Mouse (Mus musculus) Patski (cell line): ENCODE measurements around the gene Mta2. TPM values are rescaled to one million over a fixed set of nuclear protein-coding genes. Genes with fewer than 3 reads are reported as not detected.
"Not testable (repeated sequence)": the region's sequence is repeated elsewhere in the genome, so short reads cannot be mapped to it uniquely, and the experiment has no call there.

Experiments
- ATAC-seq: fragments of 100-300 bp; one replicate; pipeline ENCODE4 v1.8.0; 2021
- CTCF ChIA-PET: fragments of 350-600 bp; sonication (Branson Sonifier 250); formaldehyde crosslinking; loops from one replicate; lab custom pipeline; 2022; ENCODE audit warnings: inconsistent platforms; lab: Charles Lee
- POLR2A ChIA-PET: fragments of 350-600 bp; sonication (Branson Sonifier 250); formaldehyde crosslinking; loops from one replicate; lab custom pipeline; 2022; ENCODE audit warnings: antibody characterized with exemption, inconsistent platforms; lab: Charles Lee
- DNase-seq: peaks from one replicate; pipeline ENCODE4 v3.0.0-alpha.2; 2011; ENCODE audit warnings: low read depth, low spot score
- H3K27me3 ChIP-seq: fragments of 371-371 bp; one replicate; pipeline ENCODE4 v1.5.1; 2021
- CTCF ChIP-seq: fragments of 100-300 bp; IDR thresholded peaks from one replicate; pipeline ENCODE4 v1.5.1; 2021
- in situ Hi-C: fragments of 300-500 bp; cut with MboI; formaldehyde crosslinking; loops from 3 replicates; pipeline ENCODE4 v1.11.1; 2018; ENCODE audit warnings: low pct_unique_long_range_greater_than_20kb, mixed read lengths
- polyA plus RNA-seq: library from polyadenylated mRNA; unstranded; gene quantifications from one replicate; pipeline ENCODE4 v1.2.3, GENCODE M21; 2021

Gene Mta2
- polyA plus RNA-seq = 141 TPM

DNA sequence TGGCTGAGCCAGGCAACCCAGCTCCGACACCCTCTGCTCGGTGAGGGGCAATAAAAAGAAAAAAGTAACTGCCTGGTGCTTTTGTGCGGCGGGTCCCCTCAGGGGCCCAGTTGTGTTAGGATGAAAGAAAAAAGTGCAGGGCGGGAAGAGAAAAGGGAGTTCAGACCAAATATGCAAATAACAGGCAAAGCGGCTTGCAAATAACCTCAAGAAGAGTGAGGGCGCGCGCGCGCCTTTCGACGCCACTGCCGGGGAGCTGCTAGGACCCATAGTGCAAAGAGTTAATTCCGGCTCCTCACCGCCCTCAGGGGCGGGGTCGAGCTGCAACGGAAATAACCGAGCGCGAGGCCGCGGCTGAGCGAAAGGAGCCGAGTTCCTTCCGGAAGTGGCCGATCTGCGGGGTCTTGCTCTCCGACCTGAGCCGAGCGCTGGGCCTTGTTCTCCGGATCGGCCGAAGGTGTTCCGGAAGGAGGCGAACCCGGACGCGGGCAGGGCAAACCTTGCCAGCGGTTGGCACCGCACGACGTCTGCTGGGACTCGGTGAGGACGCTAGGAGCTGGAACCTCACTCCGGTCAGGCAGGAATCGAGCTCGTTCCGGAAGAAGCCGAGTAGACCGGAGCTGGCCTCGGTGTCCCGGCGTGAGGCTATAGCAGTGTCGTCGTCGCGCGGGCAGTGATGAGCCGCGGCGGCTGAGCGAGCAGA is at the start of gene Mta2:
Gene Mta2, plus strand, starts transcription at position 361 of the 703 bp plus-strand sequence.
- DNase-seq (peak; percentile 89), ATAC-seq (peak; percentile 90)
- in situ Hi-C loops = no loop called here
- ChIA-PET POLR2A (interaction anchor here (0.6 to 2.0 kb wide), 5 partner anchors 9 to 1157 kb away, joined by 3 to 16 read pairs (median 6); no protein-coding TSS in a partner anchor), CTCF (interaction anchor here (0.9 to 1.3 kb wide), 2 partner anchors 12 to 54 kb away, joined by 3 to 4 read pairs; partner anchors contain the start of gene Tut1)
- no peaks in the 10 kb centered on the region for H3K27me3 ChIP-seq
- TF ChIP-seq CTCF = no peak

- no peak for TF ChIP-seq CTCF
- no peaks in the 10 kb centered on the region for H3K27me3 ChIP-seq
Measured at GRCm38 (mm10) chr19:8892829-8893766, 48.6 kb upstream of the Mta2 start, which contains the start of gene Ints5. Ints5 (plus strand) TSS chr19:8893005.

DNA sequence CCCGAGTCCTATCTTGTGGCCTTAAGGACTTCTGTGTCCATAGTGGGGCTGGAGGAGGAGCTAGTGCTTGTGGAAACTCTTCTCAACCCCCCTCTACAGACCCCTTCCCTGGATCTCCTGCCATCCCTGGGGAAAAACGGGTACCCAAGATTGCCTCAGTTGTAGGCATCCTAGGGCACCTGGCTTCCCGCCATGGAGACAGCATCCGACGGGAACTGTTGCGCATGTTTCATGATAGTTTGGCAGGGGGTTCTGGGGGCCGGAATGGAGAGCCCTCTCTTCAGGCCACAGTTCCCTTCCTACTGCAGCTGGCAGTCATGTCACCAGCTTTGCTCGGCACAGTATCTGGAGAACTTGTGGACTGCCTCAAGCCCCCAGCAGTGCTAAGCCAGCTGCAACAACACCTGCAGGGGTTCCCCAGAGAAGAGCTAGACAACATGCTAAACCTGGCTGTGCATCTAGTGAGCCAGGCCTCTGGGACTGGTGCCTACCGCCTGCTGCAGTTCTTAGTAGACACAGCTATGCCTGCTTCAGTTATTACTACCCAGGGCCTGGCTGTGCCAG is 46.2 kb upstream of the Mta2 start:
- POLR2A ChIA-PET = interaction anchor here (0.5 kb wide), 1 partner anchor 124 kb away, joined by 3 read pairs; no protein-coding TSS in a partner anchor
- no peak for TF ChIP-seq CTCF
- in situ Hi-C loops = no loop called here
- ATAC-seq (no peak), DNase-seq (no peak)
- CTCF ChIA-PET = no interaction called here
- H3K27me3 ChIP-seq = no peaks in the 10 kb centered on the region

More at GRCm38 (mm10) chr19:8892829-8893766, 48.6 kb upstream of the Mta2 start, which contains the start of gene Ints5:
- ATAC-seq = peak; percentile 9
- in situ Hi-C loops = no loop called here
- CTCF ChIA-PET = interaction anchor here (1.0 to 1.1 kb wide), 3 partner anchors 12 to 48 kb away, joined by 3 to 4 read pairs (median 3); no protein-coding TSS in a partner anchor
- POLR2A ChIA-PET = interaction anchor here (0.6 to 2.0 kb wide), 4 partner anchors 8 to 52 kb away, joined by 3 to 6 read pairs (median 4); partner anchors contain the start of gene Uqcc3
- peak; percentile 49 for DNase-seq

GRCm38 (mm10) chr19:8896231-8896630 is 45.4 kb upstream of the Mta2 start:
- ATAC-seq, CTCF ChIA-PET, DNase-seq, in situ Hi-C loops, H3K27me3 ChIP-seq: not testable (repeated sequence)
- POLR2A ChIA-PET = interaction anchor here (0.5 kb wide), 1 partner anchor 125 kb away, joined by 3 read pairs; no protein-coding TSS in a partner anchor

- ATAC-seq = peak; percentile 2
- POLR2A ChIA-PET = interaction anchor here (0.6 to 1.0 kb wide), 2 partner anchors 12 to 71 kb away, joined by 3 read pairs; no protein-coding TSS in a partner anchor
- in situ Hi-C loops, H3K27me3 ChIP-seq, DNase-seq, CTCF ChIA-PET: not testable (repeated sequence)
Measured at GRCm38 (mm10) chr19:8897211-8897864, 44.3 kb upstream of the Mta2 start.

- in situ Hi-C loops = no loop called here
- ChIA-PET CTCF (no interaction called here), POLR2A (interaction anchor here (0.5 to 1.0 kb wide), 3 partner anchors 13 to 70 kb away, joined by 3 read pairs; no protein-coding TSS in a partner anchor)
- H3K27me3 ChIP-seq = no peaks in the 10 kb centered on the region
- DNase-seq (peak; percentile 68), ATAC-seq (peak; percentile 92)
- no peak for TF ChIP-seq CTCF
Measured at GRCm38 (mm10) chr19:8897865-8898495, 43.7 kb upstream of the Mta2 start, which contains the start of gene Ganab. Ganab (plus strand) TSS chr19:8898071.

DNA sequence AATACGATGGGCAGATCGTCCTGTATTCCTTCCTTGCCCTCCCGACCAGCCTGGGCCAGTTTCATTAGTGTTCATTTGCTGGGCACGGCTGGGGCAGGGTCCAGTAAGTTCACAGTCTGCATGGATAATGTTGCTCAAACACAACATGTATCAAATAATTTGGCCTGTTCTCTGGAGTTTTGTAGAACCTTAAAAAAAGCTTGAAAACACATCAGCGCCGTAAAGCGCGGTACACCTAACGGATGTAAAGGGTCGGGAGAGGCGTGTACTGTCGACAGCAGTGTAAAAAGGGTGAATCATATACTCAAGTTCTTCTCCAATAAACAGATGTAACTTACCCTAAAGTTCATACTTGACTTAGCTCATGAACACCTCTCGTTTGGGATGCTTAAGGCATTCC is 43.1 kb upstream of the Mta2 start:
- H3K27me3 ChIP-seq = no peaks in the 10 kb centered on the region
- CTCF ChIA-PET = no interaction called here
- DNase-seq (no peak), ATAC-seq (no peak)
- in situ Hi-C loops = no loop called here
- POLR2A ChIA-PET = interaction anchor here (1.0 kb wide), 1 partner anchor 69 kb away, joined by 3 read pairs; no protein-coding TSS in a partner anchor
- no peak for TF ChIP-seq CTCF

DNA sequence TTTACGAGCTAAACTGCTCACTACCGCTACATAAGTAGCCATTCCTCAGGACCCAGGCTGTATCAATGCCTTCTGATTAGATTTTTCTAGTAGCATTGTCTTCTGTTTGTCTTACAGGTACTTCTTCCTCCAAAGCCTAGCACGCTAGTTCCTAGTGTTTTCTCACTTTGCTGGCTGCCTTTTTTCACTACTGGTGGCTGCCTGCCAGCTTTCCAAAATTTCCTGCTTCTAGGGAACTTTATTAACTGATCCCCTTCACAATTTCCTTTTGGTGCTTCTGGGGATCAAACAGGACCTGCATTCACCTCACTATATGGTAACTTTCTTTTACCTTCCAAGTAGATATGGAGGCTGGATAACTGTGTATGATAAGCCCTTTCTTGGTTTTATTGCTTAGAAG is 42.6 kb upstream of the Mta2 start:
- in situ Hi-C loops = no loop called here
- no peaks in the 10 kb centered on the region for H3K27me3 ChIP-seq
- DNase-seq = no peak
- TF ChIP-seq CTCF = no peak
- CTCF ChIA-PET = no interaction called here
- no peak for ATAC-seq
- POLR2A ChIA-PET = no interaction called here

GRCm38 (mm10) chr19:8903412-8903811 is 38.3 kb upstream of the Mta2 start:
- ATAC-seq (no peak), DNase-seq (no peak)
- H3K27me3 ChIP-seq = no peaks in the 10 kb centered on the region
- TF ChIP-seq CTCF = no peak
- ChIA-PET POLR2A (interaction anchor here (1.2 kb wide), 1 partner anchor 17 kb away, joined by 3 read pairs; the partner anchor contains the start of gene B3gat3), CTCF (interaction anchor here (1.7 kb wide), 1 partner anchor 16 kb away, joined by 5 read pairs; the partner anchor contains the start of gene B3gat3)
- in situ Hi-C loops = no loop called here
